Mouse (Mus musculus) cerebellum, adult 9-10 months (tissue): ENCODE results near the gene Cyp2c40.
"Not testable (repeated sequence)": the region's sequence is repeated elsewhere in the genome, so short reads cannot be mapped to it uniquely, and the experiment has no call there.

ENCODE experiments used
- DNase-seq: peaks from one replicate; pipeline ENCODE4 v3.0.0; 2022

Gene Cyp2c40

DNA sequence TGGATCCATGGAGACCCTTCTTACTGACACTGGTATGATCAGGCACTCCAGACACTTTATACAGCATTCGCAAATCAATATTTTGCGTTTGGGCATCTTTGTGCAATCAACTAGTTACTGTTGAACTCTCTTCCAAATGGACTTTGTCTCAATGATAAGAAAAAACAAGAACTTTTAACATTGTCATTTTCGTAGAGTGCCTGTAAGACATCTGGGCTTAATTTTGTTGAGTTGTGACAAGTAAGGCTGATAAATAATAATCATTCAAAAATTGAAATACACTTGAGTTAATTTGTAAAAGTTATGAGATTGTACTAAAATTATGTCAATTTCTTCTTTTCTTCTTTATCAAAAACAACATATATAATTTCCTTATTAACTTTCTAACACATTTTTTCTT lies at the start of gene Cyp2c40:
TSS of gene Cyp2c40 (minus strand) at position 101 of the 400 bp plus-strand sequence.
- not testable (repeated sequence) for DNase-seq

DNA sequence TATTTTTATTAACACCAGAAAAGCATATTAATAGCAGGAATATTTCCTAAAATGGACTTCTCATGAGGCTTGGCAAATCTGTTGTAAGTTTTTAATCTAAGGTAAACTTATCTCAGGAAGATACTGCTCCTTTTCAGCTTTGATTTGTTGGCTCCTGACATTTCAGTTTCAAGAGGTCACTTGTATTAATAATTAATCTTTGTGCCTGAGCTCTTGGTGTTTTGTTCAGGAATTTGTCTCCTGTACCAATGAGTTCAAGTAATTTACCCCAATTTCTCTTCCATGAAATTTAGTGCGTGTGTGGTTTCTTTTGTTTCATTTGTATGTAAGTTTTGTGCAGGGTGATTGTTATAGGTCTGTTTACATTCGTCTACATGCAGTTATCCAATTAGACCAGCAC lies 8.3 kb upstream of the Cyp2c40 start:
- DNase-seq: not testable (repeated sequence)

DNA sequence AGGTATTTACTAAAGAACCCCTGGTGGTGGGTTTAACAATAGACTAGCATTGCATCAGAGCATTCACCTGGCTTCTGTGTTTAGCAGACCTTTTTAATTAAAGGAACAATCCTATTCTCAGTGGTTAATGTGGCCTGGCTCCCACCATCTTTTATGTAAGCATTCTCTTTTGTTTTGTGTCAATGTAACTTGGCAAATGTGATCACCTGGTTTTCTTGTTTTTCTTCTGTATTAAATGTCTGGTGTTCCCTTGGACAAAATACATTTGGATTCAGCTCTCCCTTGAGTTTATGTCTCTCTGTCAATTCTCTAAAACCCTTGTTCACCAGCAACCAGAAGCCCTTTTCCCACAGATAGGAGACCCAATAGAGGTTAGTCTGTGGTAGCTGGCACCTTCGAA lies 3.8 kb upstream of the Cyp2c40 start:
- not testable (repeated sequence) for DNase-seq

DNA sequence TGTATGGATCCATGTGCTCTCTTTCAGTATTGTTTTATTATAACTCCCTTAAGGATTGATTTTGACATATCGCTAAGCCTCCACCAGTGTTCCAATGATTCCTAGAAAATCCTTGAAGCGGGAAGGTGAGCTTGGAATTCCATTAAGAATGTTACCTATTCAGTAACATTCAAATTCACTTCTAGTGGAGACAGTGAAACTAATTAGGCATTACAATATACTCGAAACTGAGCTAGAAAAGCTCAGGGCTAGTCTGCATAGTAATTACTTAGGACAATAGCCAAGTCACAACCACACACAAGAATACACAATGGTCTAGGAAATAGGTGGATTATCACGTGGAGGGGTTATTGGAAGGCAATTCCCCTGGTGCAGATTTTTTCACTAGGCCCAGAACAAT lies 3.4 kb upstream of the Cyp2c40 start:
- not testable (repeated sequence) for DNase-seq

DNA sequence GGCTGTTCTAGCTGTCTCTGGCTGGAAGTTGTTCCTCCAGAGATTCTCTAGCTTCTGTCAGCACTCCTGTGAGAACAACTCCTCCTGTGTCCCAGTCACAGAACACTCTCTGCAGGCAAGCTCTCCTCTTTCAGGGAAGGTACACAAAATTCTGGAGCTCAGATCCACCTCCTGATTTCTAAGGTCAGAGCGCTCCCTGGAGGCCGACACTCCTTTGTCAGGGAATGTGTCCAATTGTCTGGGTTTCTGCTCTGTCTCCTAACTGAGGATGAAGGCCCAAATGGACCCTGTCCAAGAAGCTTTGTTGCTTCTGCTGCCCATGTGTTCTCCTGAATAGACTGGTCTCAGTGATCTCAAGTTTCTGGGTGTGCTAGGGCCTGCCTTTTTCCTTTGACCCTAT lies 27.2 kb downstream of the Cyp2c40 start:
- DNase-seq: not testable (repeated sequence)

DNA sequence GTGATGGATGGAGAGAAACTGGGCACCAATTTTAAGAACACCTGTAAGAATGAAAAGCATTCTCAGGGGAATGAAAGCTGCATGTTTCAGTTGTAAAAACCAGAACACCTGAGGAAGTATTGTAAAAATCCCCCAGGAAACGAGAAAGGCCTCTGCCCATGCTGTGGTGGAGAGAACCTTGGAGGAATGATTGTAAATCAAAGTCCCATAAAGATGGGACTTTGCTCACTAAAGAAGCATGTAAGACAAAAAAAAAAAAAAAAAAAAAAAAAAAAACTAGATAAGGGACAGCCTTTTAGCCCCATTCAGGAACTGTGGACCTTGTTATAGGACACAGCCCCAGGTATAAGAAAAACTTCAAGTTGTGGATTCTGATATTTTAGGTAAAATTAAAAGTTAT lies 67.3 kb downstream of the Cyp2c40 start:
- no peak for DNase-seq

DNA sequence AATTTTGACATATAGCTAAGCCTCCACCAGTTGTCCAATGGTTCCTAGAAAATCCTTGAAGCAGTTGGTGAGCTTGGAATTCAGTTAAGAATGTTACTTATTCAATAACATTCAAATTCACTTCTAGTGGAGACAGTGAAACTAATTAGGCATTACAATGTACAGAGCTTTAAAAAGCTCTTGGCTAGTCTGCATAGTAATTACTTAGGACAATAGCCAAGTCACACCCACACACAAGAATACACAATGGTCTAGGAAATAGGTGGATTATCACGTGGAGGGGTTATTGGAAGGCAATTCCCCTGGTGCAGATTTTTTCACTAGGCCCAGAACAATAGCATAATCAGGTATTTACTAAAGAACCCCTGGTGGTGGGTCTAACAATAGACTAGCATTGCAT lies 68.3 kb downstream of the Cyp2c40 start:
- DNase-seq: not testable (repeated sequence)

DNA sequence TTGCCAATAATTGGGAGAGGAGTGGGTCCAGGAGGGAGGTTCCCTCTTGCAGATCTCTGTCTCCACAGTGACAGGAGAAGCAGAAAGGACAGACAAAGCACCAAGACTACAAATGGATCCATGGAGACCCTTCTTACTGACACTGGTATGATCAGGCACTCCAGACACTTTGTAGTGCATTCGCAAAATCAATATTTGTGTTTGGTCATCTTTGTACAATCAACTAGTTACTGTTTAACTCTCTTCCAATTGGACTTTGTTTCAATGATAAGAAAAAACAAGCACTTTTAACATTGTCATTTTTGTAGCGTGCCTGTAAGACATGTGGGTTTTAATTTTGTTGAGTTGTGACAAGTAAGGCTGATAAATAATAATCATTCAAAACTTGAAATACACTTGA lies 71.7 kb downstream of the Cyp2c40 start, which contains the start of gene Cyp2c68:
TSS of gene Cyp2c68 (minus strand) at position 135 of the 400 bp plus-strand sequence.
- no peak for DNase-seq
